Mouse (Mus musculus) embryo, embryonic 11.5 days (tissue): ENCODE measurements at regions not wholly inside any gene's neighbourhood (a gene's known extent, or its start where the extent isn't known, plus 50 kb on each side); places are given as distances from the start of the nearest gene placed in this dataset.
A peak's percentile ranks its signal among the peaks of the same experiment; 100 is the strongest.

Source experiments
- DNase-seq: peaks from one replicate; pipeline ENCODE4 v3.0.0-alpha.2; 2012; ENCODE audit warnings: low read depth, low spot score

GRCm38 (mm10) chr10:96786903-96787571 is 170.2 kb downstream of the Btg1 start:
- DNase-seq: no peak

DNA sequence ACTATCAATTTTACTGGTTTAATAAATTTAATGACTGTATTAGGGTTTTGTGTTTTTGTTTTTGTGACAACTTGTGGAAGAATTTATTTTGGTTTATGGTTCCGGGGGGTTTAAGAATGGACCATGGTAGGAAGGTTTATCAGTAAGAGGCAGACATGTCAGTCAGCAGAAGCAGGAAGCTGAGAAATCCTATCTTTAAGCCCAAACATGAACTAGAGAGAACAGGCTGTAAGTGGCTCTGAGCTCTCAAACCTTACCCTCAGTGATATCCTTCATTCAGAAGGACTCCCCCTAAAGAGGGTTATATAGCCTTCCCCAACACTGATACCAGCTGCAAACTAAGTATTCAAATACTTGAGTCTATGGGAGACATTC is 170.8 kb downstream of the Btg1 start:
- DNase-seq: no peak

DNA sequence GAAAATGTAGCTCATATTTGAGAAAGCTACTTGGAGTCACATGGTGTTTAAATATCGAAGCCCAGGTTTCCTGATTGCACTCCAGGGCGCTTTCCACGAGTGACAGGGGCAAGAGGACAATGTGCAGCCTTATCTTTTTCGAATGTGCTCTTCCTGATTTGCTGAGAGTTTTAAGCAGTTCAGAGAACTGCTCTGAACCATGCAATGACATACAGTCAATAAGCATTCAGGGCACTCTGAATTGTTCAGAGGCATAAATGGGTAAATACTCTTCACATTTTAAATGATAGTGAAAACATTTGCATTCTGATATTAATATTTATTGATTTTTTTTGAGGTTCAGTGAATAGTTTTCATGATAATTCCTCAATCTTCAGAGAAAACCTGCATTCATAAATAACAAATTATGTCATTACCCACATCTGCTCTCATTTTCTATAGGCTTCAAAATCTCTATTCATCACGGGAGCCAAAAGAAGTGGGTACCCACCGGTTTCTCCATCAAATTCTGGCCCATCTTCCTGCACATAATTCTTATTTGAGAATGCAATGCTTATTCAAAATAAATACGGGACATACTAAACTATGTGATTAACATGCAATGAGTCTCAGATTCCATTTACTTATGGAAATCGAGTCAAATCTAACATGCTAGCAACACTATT is 171.7 kb downstream of the Btg1 start:
- no peak for DNase-seq

DNA sequence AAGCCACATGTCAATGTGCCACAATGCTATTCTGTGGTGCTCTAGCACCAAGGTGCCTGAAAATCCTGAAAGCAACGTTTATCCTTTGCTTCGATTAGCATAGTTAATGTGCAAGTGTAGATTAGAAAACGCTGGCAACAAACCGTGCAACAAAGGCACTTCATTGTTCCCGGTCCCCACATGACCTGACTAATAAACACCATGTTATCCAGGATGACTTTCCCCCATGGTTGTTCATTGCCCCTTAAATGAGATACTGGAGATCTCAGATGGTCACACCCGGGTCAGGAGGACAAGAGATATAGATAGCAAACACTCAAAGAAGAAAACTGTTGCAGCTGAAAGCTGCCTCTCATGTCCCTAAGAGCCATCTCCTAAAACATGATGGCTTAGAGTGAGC is 180.3 kb downstream of the Btg1 start:
- DNase-seq: no peak

- DNase-seq: no peak
Measured at GRCm38 (mm10) chr10:96800801-96801200, 184.0 kb downstream of the Btg1 start.

GRCm38 (mm10) chr10:96804030-96804784 is 187.4 kb downstream of the Btg1 start:
- peak; percentile 39 for DNase-seq

DNA sequence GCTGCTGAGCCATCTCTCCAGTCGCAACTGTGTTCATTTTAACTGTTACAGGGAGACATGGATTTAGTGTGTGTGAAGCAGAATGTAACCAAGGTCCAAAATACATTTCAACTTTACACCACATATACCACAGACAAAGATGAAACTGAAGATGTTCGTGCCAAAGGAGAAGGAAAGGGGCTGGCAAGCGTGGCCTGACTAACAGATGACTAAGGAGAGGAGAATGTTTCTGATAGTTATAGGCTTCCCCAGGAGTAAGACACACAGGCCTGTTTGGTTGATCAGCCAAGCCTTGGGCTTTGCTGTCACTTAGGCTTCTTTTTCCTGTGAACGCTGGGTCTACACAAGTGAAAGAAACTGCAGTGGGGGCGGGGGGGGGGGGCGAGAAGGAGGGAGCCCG is 189.8 kb downstream of the Btg1 start:
- DNase-seq: no peak

DNA sequence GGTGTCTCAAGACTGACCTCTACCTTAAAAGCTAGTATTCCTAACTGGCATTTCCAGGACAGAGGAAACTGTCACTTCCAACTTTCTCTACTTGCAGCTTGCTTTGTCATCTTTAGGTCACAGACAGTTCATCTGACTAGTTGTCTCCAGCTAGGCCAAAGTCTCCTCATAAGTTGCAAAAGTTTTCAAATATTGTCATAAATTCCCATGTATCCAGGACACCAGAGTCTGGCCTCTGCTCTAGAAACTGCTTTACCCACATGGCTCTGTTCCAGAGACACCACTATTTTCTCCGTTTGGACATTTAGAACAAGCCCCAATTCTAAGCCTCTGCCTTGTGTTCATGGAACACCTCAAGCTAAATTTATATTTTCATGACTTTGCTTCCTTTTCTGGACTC is 205.0 kb downstream of the Btg1 start:
- DNase-seq: no peak

DNA sequence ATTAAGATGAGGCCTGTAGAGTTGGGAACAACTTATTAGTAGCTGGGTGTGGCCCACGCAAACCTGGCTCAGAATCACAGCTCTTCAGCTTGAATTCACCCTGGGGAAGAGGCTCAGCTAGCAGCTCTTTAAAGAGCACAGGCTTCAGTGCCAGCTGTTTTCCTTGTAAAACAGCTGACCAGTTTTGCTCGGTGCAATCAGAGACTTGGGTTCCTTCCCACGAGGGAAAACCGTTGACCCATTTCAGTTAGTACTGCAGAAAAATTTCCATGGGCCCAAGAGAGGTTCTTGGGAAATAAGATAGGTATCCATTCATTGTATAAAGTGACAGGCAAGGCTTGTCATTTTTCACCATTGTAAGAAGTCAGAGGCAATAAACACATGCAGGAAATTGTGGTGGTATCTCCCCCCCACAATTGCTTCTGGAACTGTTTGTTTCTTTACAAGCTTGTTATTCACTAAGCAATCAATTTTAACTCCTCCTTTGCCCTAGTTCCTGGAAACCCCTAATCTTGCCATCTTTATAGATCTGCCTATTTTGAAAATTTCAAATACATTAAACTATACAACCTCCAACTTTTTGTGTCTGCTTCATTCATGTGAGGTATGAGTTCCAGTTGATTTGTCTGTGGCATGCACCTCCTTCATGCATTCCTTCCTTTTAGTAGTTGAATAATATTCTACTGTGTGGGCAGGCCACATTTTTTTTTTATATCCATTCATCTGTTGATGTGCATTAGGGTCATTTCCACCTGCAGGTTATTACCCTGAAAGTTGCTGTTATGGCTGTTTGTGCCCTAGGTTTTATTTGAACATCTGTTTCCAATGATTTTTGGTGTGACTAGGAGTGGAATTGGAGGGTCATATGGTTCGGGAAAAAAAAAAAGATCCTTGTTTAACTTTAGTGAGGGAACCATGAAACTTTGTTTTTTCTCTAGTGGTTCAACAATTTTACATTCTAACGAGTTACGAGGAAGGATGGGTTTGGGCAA is 205.8 kb downstream of the Btg1 start:
- no peak for DNase-seq

DNA sequence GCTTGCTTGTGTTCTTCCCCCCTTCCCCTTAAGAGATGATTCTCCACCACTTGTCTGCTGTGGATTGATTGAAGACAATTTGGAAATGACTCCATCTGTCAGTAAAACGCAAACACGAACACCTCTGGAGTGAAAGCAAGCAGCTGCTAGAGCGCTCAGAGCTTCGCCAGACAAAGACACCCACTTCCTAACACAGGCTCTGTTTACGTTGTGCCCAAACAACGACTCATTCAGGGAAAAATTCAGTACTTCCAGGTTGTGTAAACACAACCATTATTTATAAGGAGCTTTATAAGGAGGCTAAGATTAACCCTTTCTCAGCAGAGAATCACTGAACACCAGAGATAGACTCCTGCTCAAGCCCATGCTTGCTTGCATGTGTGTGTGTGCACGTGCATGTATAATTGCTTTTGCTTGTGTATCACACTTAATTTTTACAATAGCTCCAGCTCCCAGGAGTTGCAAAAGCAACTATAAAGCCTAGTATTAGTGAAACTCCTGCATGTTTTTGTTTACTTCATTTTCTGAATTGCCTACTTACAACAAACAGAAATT is 209.5 kb downstream of the Btg1 start:
- DNase-seq: no peak

DNA sequence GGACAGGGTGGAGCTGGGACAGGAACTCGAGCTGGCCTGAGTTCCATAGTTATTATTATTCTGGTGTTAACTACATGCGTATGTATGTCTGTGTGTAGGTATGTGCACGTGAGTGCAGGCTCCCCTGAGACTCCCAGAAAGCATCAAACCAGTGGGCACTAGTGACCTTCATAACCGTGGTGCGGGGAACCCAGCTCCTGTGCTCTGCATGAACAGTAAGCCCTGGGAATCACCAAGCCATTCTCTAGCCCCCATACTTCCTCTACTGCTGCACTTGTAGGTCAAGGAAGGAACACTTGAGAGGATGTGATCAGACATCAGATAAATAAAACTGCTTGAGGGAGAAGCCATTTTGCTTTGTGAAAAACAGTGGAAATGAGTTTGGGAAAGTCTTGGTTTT is 211.2 kb downstream of the Btg1 start:
- no peak for DNase-seq

DNA sequence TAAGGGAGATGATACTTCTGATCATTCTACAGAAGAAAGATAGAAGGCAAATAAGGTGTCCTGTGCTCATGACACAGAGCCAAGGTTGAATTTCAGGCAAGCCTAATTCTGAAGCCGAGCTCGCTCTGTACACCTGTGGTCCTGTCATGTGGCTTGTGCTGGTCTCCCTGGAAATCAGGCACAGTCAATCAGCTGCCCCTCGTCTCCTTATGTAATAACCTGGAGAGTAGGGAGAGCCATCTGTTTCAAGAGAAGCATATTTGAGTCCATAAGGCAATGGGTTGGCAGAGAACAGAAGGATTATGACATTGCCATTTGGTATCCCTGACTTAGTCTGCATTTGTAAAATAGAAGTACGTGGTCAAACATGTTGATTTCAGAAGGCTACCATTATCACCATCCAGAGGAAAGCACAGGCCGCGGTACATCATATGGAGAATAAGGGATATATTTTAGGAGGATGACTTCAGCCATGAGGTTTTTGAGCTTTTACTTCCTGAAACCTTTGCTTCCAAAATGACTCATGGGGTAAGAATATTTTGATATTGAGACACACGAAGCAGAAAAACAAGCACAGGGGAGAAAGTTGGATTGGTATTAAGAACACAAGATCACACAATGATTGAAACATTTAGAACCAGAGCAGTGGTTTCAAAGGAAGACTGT is 211.9 kb downstream of the Btg1 start:
- no peak for DNase-seq

- no peak for DNase-seq
Measured at GRCm38 (mm10) chr10:96831071-96831470, 214.3 kb downstream of the Btg1 start.

- no peak for DNase-seq
Measured at GRCm38 (mm10) chr10:96837230-96837629, 220.4 kb downstream of the Btg1 start.

DNA sequence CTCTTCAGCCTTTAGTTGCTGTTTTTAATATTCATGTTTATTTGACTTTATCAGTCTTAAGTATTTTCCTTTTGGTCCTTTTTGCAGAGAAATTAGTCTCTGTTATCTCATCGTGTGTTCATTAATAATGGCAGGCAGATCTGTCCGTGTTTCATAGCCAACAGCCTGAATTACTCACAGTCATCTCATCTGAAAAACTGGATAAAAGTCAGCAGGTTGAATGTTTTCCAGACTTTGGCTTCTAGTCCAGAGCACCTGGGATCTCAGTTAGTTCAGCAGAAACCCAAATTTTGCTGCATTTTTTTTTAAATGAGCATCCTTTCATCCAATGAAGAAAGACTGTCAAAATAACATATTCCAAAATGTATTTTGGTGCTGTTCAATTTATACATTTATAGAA is 224.3 kb downstream of the Btg1 start:
- no peak for DNase-seq

DNA sequence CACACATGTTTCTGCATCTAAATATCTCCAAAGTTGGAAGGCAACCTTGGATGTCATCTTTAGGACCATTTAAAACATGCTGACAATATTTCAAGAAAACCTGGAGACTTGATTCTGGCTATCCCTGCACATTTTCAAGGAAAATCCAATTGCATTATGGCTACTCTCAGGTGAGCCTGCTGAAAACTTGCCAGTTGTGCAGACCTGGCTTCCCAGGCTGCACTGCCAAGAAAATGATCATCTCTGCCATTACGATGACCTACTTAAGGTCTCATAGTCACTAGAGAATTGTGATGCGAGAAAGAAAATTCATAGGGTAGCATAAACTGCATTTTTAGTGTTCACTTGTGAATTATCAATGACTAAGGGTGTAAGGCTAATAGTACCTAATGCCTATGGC is 225.2 kb downstream of the Btg1 start:
- no peak for DNase-seq

GRCm38 (mm10) chr10:96845906-96846305 is 229.1 kb downstream of the Btg1 start:
- no peak for DNase-seq

- DNase-seq: no peak
Measured at GRCm38 (mm10) chr10:96847028-96847427, 230.2 kb downstream of the Btg1 start.

- no peak for DNase-seq
Measured at GRCm38 (mm10) chr10:96847433-96848165, 230.8 kb downstream of the Btg1 start.

GRCm38 (mm10) chr10:96848496-96848895 is 231.7 kb downstream of the Btg1 start:
- DNase-seq: no peak
